Mouse (Mus musculus) left cerebral cortex, postnatal 36 days (tissue): Measurements from ENCODE around the gene Rsc1a1. TPM values are rescaled to one million over a fixed set of nuclear protein-coding genes. Genes with fewer than 3 reads are reported as not detected.

Experiments
- total RNA-seq, 2 experiments: library from RNA; stranded (reverse); gene quantifications; 2 replicates each; pipeline ENCODE4 v1.2.3; 2021

Rsc1a1 gene
- total RNA-seq, 2 experiments from 2014 or later, result 2.9 TPM; not detected in 1

Other genes starting within 250 kb of the Rsc1a1 start
- 1 to 10 TPM; 4.2 to 5.2 TPM for gene Srarp, start 249.5 kb downstream of the Rsc1a1 start, total RNA-seq
- gene Zbtb17, start 240.9 kb downstream of the Rsc1a1 start, total RNA-seq, result 10 to 100 TPM; 41.1 to 42.4 TPM
- 10 to 100 TPM; 50.8 to 72.8 TPM for gene Spen, start 147.0 kb downstream of the Rsc1a1 start, total RNA-seq
- gene Fblim1, start 79.5 kb downstream of the Rsc1a1 start, total RNA-seq, result 1 to 10 TPM in 1 of 2 experiments, under 1 TPM in 1; 0.68 to 1.2 TPM
- 1 to 10 TPM in 1 of 2 experiments, under 1 TPM in 1; 0.35 to 1.3 TPM for gene Tmem82, start 67.0 kb downstream of the Rsc1a1 start, total RNA-seq
- 1 to 10 TPM; 3.0 to 4.3 TPM for gene Slc25a34, start 61.8 kb downstream of the Rsc1a1 start, total RNA-seq
- 10 to 100 TPM; 90.7 to 91.7 TPM for gene Plekhm2, start 20.7 kb downstream of the Rsc1a1 start, total RNA-seq
- 10 to 100 TPM; 39.4 to 44.1 TPM for gene Ddi2, start 37.8 kb upstream of the Rsc1a1 start, total RNA-seq
- gene Agmat, start 61.1 kb upstream of the Rsc1a1 start, total RNA-seq, result 1 to 10 TPM; 1.1 to 1.3 TPM
- 10 to 100 TPM; 39.7 to 41.9 TPM for gene Dnajc16, start 105.3 kb upstream of the Rsc1a1 start, total RNA-seq
- 10 to 100 TPM; 20.9 to 26.9 TPM for gene Casp9, start 108.0 kb upstream of the Rsc1a1 start, total RNA-seq
- gene Cela2a, start 140.6 kb upstream of the Rsc1a1 start, total RNA-seq, result not detected
- not detected for gene Ctrc, start 160.8 kb upstream of the Rsc1a1 start, total RNA-seq
- 100 to 1,000 TPM; 233 to 306 TPM for gene Efhd2, start 189.3 kb upstream of the Rsc1a1 start, total RNA-seq